Mouse (Mus musculus): Measurements from ENCODE around the gene Dnase1l3. TPM values are rescaled to one million over a fixed set of nuclear protein-coding genes. Genes with fewer than 3 reads are reported as not detected.
A peak's percentile ranks its signal among the peaks of the same experiment; 100 is the strongest.
"Not testable (repeated sequence)": the region's sequence is repeated elsewhere in the genome, so short reads cannot be mapped to it uniquely, and the experiment has no call there.

The Dnase1l3 gene
- polyA plus RNA-seq, 1 experiment from 2014 or later = not detected

DNA sequence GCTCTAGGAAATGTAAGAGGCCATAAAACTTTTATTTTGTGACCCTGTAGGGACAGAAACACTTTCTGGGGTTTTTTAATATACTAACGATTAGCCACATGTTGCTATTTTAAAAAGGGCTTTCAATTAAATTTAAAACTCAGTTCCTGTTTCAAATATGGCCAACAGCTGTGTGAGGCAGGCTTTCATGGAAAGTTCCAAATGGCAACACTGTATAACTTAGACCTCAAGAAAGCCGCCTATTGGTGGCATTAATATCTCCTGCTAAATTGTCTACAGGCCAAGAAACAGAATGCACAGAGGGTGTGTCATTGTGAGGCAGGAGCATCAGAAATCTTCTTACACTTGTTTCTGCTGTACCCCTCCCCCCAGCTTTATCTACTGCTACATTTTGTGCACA, 13.1 kb upstream of the Dnase1l3 start:
- H3K4me1 ChIP-seq = peaks cover 12% of the 10 kb centered on the region
- no peaks in the 10 kb centered on the region for H3K36me3 ChIP-seq (replicated peaks)
- H3K4me2 ChIP-seq = no peak overlapping the region
- no peak overlapping the region for H3K4me3 ChIP-seq (replicated peaks)
- H3K27me3 ChIP-seq = peaks cover 6% of the 10 kb centered on the region; the same call in 1 of the 2 replicates
- WGBS = 82% methylated on average over 2 of the region's 2 CpGs
- H3K27ac ChIP-seq = no peak overlapping the region
- ATAC-seq (ENCODE audit: low FRiP score) = no peak
- no peak overlapping the region for H3K9ac ChIP-seq
- no peaks in the 10 kb centered on the region for H3K9me3 ChIP-seq

DNA sequence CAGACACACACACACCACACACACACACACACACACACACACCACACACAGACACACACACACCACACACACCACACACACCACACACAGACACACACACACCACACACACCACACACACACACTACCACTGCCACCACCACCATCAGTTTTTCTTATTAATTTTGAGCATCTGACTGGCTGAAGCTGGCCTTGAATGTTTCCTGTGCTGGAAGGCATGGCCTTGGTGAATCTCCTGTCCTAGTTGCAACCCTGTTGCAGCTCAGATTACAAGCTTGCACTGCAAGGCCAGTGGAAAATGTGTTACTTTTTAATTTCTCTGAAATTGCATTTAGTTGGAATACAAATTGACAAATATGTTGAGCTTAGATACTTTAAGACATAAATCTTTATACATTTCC, 12.7 kb upstream of the Dnase1l3 start:
- H3K27ac ChIP-seq = no peak overlapping the region
- H3K9me3 ChIP-seq = no peaks in the 10 kb centered on the region
- H3K9ac ChIP-seq = no peak overlapping the region
- H3K36me3 ChIP-seq (replicated peaks) = no peaks in the 10 kb centered on the region
- H3K4me2 ChIP-seq = no peak overlapping the region
- peaks cover 12% of the 10 kb centered on the region for H3K4me1 ChIP-seq
- H3K27me3 ChIP-seq = peaks cover 8% of the 10 kb centered on the region
- ATAC-seq (ENCODE audit: low FRiP score) = no peak
- no peak overlapping the region for H3K4me3 ChIP-seq (replicated peaks)

DNA sequence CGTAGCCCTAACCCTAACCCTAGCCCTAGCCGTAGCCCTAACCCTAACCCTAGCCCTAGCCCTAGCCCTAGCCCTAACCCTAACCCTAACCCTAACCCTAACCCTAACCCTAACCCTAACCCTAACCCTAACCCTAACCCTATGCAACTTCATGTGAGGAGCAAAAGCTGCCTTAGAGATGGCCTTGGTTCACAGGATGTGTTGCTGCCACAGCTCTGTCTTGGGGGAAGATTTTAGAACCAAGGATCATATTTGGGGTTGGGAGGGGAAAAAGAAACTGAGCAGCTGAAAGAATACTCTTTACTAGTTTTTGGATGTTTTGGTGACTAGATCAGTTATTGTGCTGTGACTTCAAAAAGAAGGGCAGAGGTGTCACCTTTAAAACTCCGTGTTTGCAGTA, 11.7 kb upstream of the Dnase1l3 start:
- not testable (repeated sequence) for H3K36me3 ChIP-seq (replicated peaks); H3K9ac ChIP-seq; H3K9me3 ChIP-seq; H3K27ac ChIP-seq; ATAC-seq (ENCODE audit: low FRiP score); H3K4me3 ChIP-seq (replicated peaks); H3K4me2 ChIP-seq
- Histone ChIP-seq H3K4me1 (peaks cover 15% of the 10 kb centered on the region), H3K27me3 (peaks cover 18% of the 10 kb centered on the region)
- 68% methylated on average over 3 of the region's 3 CpGs for WGBS

DNA sequence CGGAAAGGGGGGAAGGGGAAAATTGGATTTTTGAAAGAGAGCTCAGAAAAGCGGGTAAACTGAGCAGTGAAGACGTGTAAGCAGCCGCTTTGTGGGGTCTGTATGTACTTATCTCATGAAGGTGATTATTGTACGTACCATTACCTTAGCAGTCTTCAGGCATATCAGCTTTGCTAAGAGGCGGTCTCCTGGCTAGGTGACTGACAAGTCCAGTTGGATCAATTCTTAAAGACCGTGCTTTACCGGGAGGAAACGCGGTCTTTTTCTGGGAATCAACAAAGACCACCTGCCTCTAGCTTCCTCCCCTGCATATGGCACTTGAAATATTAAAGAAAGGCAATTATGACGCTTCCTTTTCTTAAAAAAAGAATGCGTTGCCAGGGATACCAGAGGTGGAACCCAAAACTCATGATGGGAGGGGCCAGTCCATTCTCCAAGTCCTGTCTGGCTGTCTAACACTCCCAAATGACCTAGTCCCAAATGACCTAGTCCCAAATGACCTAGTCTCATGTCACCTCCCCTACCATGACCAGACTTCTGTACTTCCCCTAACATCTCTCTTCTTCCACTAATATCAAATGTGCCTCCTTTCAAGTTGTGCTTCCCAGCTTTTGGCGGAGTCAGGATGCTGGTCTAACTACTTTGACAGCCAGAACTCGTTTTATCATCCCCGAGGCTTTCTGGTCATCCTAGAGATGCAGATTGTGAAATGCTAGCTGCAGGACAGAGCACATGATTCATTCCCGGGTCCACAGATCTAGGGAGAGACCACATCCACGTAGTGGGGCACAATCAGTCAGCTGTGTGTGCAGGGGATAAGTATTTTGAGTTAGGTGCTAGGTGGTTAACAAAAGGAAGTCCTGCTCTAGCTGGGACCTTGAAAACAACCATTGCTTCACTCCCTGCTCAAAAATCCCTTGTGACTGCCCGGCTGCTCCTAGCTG, 9.6 kb upstream of the Dnase1l3 start:
- peaks cover 38% of the 10 kb centered on the region for H3K27me3 ChIP-seq
- peak overlapping the region; percentile 79 for H3K4me2 ChIP-seq
- H3K4me3 ChIP-seq (replicated peaks) = peak overlapping the region; percentile 64
- ATAC-seq (ENCODE audit: low FRiP score) = no peak
- H3K27ac ChIP-seq = no peak overlapping the region
- H3K36me3 ChIP-seq (replicated peaks) = no peaks in the 10 kb centered on the region
- peaks cover 15% of the 10 kb centered on the region for H3K4me1 ChIP-seq
- whole genome bisulfite sequencing = 43% methylated on average over 18 of the region's 18 CpGs
- peak overlapping the region; percentile 70 for H3K9ac ChIP-seq
- H3K9me3 ChIP-seq = no peaks in the 10 kb centered on the region

DNA sequence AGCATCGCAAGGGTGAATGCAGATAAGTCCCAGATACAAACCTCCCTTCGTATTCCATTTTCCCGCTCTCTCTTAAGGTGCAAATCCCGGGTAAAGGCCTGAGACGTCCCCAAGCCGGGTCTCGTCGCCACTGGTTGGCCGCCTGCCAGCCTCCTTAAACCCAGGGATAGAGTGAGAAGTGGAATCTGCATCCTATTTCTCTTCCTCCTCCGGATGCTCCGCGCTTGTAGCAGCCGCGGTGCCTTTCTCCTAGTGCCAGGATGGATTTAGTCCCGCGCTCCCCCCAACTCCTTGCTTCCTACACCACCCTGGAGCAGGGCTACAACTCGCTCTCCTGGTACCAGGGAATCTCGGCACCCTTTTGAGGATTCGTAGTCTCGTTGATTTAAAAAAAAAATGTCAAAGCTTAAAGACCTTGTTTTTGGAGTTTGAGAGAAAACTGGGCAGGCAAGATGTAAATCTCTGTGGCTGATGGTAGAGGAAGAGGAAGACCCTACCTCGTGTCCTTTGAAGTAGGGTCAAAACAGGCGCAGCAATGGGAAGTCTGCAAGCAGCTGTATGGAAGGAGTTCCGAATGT, 8.8 kb upstream of the Dnase1l3 start:
- peak overlapping the region; percentile 64 for H3K4me3 ChIP-seq (replicated peaks)
- H3K27ac ChIP-seq = peak overlapping the region; percentile 68
- H3K36me3 ChIP-seq (replicated peaks) = no peaks in the 10 kb centered on the region
- peaks cover 39% of the 10 kb centered on the region for H3K27me3 ChIP-seq
- peak; percentile 66 for ATAC-seq (ENCODE audit: low FRiP score)
- no peaks in the 10 kb centered on the region for H3K9me3 ChIP-seq
- peak overlapping the region; percentile 79 for H3K4me2 ChIP-seq
- WGBS = under 1% methylated on average over 23 of the region's 23 CpGs
- peak overlapping the region; percentile 70 for H3K9ac ChIP-seq
- H3K4me1 ChIP-seq = peaks cover 15% of the 10 kb centered on the region

DNA sequence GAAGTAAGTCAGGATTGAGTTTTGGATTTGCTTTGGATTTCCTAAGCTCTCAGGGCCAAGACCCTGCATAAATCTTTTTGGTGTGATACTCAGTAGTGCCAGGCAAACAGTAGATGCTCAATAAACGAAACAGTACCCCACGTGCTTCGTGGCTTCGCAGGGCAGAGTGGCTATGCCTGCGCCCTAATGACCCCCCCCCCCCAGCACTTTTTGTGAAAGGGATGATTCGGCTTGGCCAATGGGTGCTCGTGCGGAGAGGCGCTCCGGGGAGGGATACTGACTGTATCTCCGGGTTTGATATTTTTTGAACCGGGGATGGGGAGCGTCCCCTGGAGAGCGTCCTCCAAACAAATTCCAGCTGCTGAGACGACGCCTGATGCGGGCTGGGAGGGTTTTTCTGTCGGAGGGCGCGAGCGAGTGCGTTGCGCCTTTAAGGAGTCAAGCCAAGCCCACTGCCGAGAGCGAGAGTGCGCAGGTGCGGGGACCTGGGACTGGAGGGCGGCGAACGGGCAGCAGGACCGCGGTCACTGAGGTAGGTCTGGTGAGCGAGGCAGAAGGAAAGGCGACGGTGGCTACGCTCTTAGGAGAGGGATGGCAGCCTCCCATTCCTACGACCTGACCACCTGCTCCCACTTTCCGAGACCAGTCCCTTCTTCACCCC, 8.2 kb upstream of the Dnase1l3 start, which contains the start of gene Abhd6:
Gene Abhd6 (plus strand): TSS at position 471 of the 661 bp plus-strand sequence.
- peak within 1 kb of the TSS; percentile 70 for H3K9ac ChIP-seq
- peak; percentile 91 for ATAC-seq (ENCODE audit: low FRiP score)
- H3K4me1 ChIP-seq = peaks cover 15% of the 10 kb centered on the region
- no peaks in the 10 kb centered on the region for H3K9me3 ChIP-seq
- H3K4me2 ChIP-seq = peak within 1 kb of the TSS; percentile 79
- no peaks in the 10 kb centered on the region for H3K36me3 ChIP-seq (replicated peaks)
- H3K27ac ChIP-seq = peak within 1 kb of the TSS; percentile 68
- H3K4me3 ChIP-seq (replicated peaks) = peak within 1 kb of the TSS; percentile 64
- H3K27me3 ChIP-seq = peaks cover 39% of the 10 kb centered on the region
- WGBS = 1% methylated on average over 38 of the region's 38 CpGs

DNA sequence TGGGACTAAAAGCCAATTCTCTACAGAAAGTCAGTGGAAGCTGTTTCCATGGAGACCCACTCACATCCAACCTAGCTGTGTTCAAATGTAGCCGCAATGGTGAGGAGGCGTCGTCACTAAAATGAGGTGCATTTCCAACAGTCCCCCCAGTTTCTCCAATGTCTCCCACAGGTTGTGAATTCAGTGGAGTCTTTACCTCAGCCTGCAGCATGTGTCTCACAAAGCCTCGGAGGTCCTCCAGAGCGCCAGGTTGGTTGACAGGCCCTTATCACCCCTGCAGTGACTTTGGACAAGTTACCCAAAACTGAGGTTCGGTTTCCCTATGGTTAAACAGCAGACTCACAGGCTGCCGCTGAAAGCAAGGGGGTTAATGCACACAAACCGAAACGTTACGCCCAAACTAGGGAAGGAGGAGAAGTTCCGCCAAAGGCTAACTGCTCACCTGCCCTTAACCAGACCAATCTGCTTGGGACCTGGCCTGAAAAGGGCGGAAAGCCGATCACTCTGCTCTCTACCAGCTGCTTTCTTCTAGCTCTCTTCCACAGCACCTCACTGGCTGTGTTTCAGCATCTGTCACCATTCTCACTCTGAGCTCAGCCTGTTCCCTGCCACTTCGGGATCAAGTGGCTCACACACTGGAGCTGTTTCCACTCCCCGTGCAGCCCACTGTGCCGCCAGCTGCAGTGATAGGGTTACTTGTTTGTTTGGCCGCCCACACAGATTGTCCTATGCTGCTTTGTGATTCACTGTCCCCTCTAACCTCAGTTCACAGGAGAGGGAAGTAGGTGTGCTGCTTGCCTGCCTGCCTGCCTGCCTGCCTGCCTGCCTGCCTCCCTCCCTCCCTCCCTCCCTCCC, 6.7 kb upstream of the Dnase1l3 start:
- Histone ChIP-seq H3K4me3 (replicated peaks) (no peak overlapping the region), H3K9me3 (no peaks in the 10 kb centered on the region), H3K4me1 (peaks cover 17% of the 10 kb centered on the region), H3K4me2 (no peak overlapping the region), H3K36me3 (replicated peaks) (no peaks in the 10 kb centered on the region), H3K27ac (no peak overlapping the region), H3K9ac (no peak overlapping the region), H3K27me3 (peaks cover 39% of the 10 kb centered on the region)
- ATAC-seq (ENCODE audit: low FRiP score) = no peak
- WGBS = 29% methylated on average over 17 of the region's 17 CpGs

DNA sequence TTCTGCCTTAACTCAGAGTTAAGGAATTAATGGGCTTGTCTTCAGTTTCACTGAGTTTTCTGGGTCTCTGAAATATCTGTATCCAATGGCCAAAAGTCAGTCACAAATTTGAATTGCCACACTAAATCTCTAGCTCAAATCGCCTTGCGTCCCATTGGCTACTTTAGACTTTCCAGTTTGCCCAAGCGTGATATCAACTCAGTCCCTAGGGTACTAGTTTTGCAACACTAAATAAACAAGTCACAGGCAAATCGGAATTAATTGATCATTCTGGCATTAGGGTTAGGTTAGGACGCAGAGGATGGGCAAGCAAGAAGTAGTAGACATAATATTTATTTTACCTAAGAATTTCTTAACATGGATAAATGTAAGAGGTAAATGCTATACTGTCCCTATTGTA, 5.9 kb upstream of the Dnase1l3 start:
- WGBS = 88% methylated on average over 5 of the region's 5 CpGs
- Histone ChIP-seq H3K36me3 (replicated peaks) (no peaks in the 10 kb centered on the region), H3K9ac (no peak overlapping the region), H3K27me3 (peaks cover 43% of the 10 kb centered on the region), H3K4me1 (peaks cover 17% of the 10 kb centered on the region), H3K9me3 (no peaks in the 10 kb centered on the region), H3K4me3 (replicated peaks) (no peak overlapping the region), H3K4me2 (no peak overlapping the region), H3K27ac (no peak overlapping the region)
- no peak for ATAC-seq (ENCODE audit: low FRiP score)

DNA sequence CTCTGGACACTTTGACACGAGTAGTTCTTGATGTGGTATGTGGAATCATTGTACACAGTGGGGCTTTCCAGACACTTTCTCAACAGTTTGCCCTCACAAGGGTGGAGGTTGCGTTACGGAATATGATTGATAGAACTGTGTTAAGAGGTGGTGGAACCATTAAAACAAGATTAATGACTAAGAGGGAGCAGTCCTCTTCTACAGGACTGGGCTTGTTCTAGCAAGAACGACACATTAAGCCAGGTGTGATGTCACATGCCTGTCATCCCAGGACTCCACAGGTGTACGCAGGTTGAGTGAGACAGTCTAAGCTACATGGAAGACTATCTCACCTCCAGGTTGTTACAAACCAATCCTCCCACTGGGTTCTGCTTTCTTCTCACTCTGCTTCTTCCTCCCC, 5.1 kb upstream of the Dnase1l3 start:
- Histone ChIP-seq H3K9me3 (no peaks in the 10 kb centered on the region), H3K36me3 (replicated peaks) (no peaks in the 10 kb centered on the region), H3K4me1 (peaks cover 16% of the 10 kb centered on the region), H3K27ac (no peak overlapping the region), H3K4me3 (replicated peaks) (no peak overlapping the region), H3K27me3 (peaks cover 44% of the 10 kb centered on the region), H3K4me2 (no peak overlapping the region), H3K9ac (no peak overlapping the region)
- no peak for ATAC-seq (ENCODE audit: low FRiP score)
- WGBS = 89% methylated on average over 5 of the region's 5 CpGs

DNA sequence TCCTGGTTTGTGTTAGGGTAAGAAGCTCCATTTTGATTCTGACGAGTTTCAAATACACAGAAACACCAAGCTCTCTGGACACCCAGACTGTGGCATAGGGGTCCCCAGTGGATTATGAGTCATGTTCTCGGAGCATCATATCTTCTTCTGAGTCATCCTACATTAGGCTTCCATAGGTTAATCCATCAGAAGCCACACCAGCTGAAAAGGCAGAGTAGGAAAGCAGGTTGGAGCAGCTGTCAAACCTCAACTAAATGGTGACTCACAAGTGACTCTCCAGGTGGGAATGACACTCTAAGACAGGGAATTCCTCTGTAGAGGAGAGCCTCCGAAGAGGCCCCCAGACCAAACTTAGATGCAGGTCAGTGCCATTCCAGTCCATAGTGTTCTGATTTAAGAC, 4.7 kb upstream of the Dnase1l3 start:
- Histone ChIP-seq H3K27me3 (peaks cover 42% of the 10 kb centered on the region), H3K36me3 (replicated peaks) (no peaks in the 10 kb centered on the region), H3K4me2 (no peak overlapping the region), H3K9me3 (no peaks in the 10 kb centered on the region), H3K9ac (no peak overlapping the region), H3K4me1 (peaks cover 12% of the 10 kb centered on the region), H3K4me3 (replicated peaks) (no peak overlapping the region), H3K27ac (no peak overlapping the region)
- no peak for ATAC-seq (ENCODE audit: low FRiP score)
- 82% methylated on average over 3 of the region's 3 CpGs for WGBS

DNA sequence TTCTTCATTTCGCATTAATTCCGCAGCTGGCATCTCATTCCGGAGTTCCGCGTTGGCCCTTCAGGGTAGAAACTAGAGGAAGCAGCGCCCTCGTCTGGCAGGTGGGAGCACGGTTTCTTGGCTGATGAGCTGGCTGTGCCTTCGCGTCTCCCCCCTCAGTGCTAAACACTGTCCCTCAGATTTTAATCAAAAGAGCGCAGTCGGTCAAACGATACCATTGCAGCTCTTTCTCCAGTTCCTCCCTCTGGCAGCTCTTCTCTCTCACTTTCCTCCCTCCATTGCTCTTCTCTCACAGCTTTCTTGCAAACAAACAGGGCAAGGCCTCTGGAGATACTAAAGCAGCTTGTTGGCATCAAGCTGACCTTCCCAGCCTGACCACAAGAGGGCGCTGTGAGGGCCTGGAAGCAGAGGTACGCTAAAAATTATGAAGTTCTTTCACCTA, 2.9 kb upstream of the Dnase1l3 start:
- ATAC-seq (ENCODE audit: low FRiP score) = peak; percentile 72; the same call in 1 of the 2 replicates
- Histone ChIP-seq H3K4me1 (peaks cover 5% of the 10 kb centered on the region; the same call in 1 of the 2 replicates), H3K9ac (peak overlapping the region; percentile 36; the same call in 1 of the 2 replicates), H3K9me3 (no peaks in the 10 kb centered on the region), H3K4me2 (peak overlapping the region; percentile 44), H3K27ac (no peak overlapping the region), H3K36me3 (replicated peaks) (no peaks in the 10 kb centered on the region), H3K27me3 (peaks cover 40% of the 10 kb centered on the region), H3K4me3 (replicated peaks) (0 out of 2 replicates have a peak overlapping the region, but pooled peaks have one; percentile 16)
- 3% methylated on average over 15 of the region's 15 CpGs for WGBS
